Mouse (Mus musculus) MN1 (cell line): ENCODE measurements around the gene Klk1b3.
"Not testable (repeated sequence)": the region's sequence is repeated elsewhere in the genome, so short reads cannot be mapped to it uniquely, and the experiment has no call there.

Source experiments
- DNase-seq: peaks from one replicate; pipeline ENCODE4 v3.0.0-alpha.2; 2016; ENCODE audit warnings: low spot score

The Klk1b3 gene

GRCm38 (mm10) chr7:44197891-44198290 lies at the start of gene Klk1b3:
Klk1b3 (plus strand) TSS chr7:44198191.
- no peak for DNase-seq

GRCm38 (mm10) chr7:44179299-44180045 lies 18.5 kb upstream of the Klk1b3 start:
- no peak for DNase-seq

GRCm38 (mm10) chr7:44186516-44186915 lies 11.5 kb upstream of the Klk1b3 start:
- DNase-seq: not testable (repeated sequence)

- not testable (repeated sequence) for DNase-seq
Measured at GRCm38 (mm10) chr7:44187936-44188335, 10.1 kb upstream of the Klk1b3 start, which contains the start of gene Klk1b24. Klk1b24 (plus strand) TSS chr7:44188236.

GRCm38 (mm10) chr7:44193466-44193865 lies 4.5 kb upstream of the Klk1b3 start:
- DNase-seq: not testable (repeated sequence)

- not testable (repeated sequence) for DNase-seq
Measured at GRCm38 (mm10) chr7:44207135-44207534, 9.1 kb downstream of the Klk1b3 start, which contains the start of gene Klk1b4. Klk1b4 (plus strand) TSS chr7:44207435.

- no peak for DNase-seq
Measured at GRCm38 (mm10) chr7:44208307-44208706, 10.3 kb downstream of the Klk1b3 start.

- DNase-seq: no peak
Measured at GRCm38 (mm10) chr7:44215645-44216044, 17.7 kb downstream of the Klk1b3 start, which contains the start of gene Klk1b5. Klk1b5 (plus strand) TSS chr7:44215945.

GRCm38 (mm10) chr7:44221601-44222000 lies 23.6 kb downstream of the Klk1b3 start:
- not testable (repeated sequence) for DNase-seq

- DNase-seq: not testable (repeated sequence)
Measured at GRCm38 (mm10) chr7:44222335-44222734, 24.3 kb downstream of the Klk1b3 start.

- DNase-seq: no peak
Measured at GRCm38 (mm10) chr7:44225076-44225475, 27.1 kb downstream of the Klk1b3 start, which contains the start of gene Klk1. Klk1 (plus strand) TSS chr7:44225360.

GRCm38 (mm10) chr7:44235909-44236308 lies 37.9 kb downstream of the Klk1b3 start, which contains the start of gene Gm36864:
Gm36864 (plus strand) TSS chr7:44236177.
- DNase-seq: no peak

GRCm38 (mm10) chr7:44239913-44240312 lies 41.9 kb downstream of the Klk1b3 start:
- no peak for DNase-seq

GRCm38 (mm10) chr7:44240712-44241111 lies 42.7 kb downstream of the Klk1b3 start:
- DNase-seq: no peak

- DNase-seq: no peak
Measured at GRCm38 (mm10) chr7:44241163-44241562, 43.2 kb downstream of the Klk1b3 start.

- DNase-seq: no peak
Measured at GRCm38 (mm10) chr7:44244080-44244479, 46.1 kb downstream of the Klk1b3 start.

GRCm38 (mm10) chr7:44246055-44246983 lies 48.3 kb downstream of the Klk1b3 start, which contains the start of the genes 1700028J19Rik and 2410002F23Rik:
1700028J19Rik (minus strand) TSS chr7:44246695.
2410002F23Rik (plus strand) TSS chr7:44246722.
- DNase-seq: peak; percentile 90

GRCm38 (mm10) chr7:44246984-44247470 lies 49.0 kb downstream of the Klk1b3 start:
- DNase-seq: peak; percentile 62

GRCm38 (mm10) chr7:44247971-44248370 lies 50.0 kb downstream of the Klk1b3 start:
- no peak for DNase-seq

GRCm38 (mm10) chr7:44249248-44249647 lies 51.3 kb downstream of the Klk1b3 start:
- DNase-seq: no peak

- not testable (repeated sequence) for DNase-seq
Measured at GRCm38 (mm10) chr7:44250732-44251275, 52.8 kb downstream of the Klk1b3 start.
